Mouse (Mus musculus) heart, adult 2 months (tissue): ENCODE measurements around the gene Cmip. TPM values are rescaled to one million over a fixed set of nuclear protein-coding genes. Genes with fewer than 3 reads are reported as not detected.

Experiments
- DNase-seq, 2 experiments: peaks; one replicate each; pipeline ENCODE4 v3.0.0; 2021
- H3K27ac ChIP-seq: fragments of 200-600 bp; 2 replicates; pipeline ENCODE4 v1.8.1; 2022
- H3K27me3 ChIP-seq: fragments of 200-500 bp; 2 replicates; pipeline ENCODE4 v1.6.1; 2012; ENCODE audit warnings: mild to moderate bottlenecking, low read length, inconsistent platforms, mixed read lengths; ENCODE audit not compliant: control insufficient read depth, insufficient read depth
- H3K36me3 ChIP-seq: fragments of 200-500 bp; 2 replicates; pipeline ENCODE4 v1.6.1; 2012; ENCODE audit warnings: low read length, inconsistent platforms; ENCODE audit not compliant: control insufficient read depth, insufficient read depth
- H3K4me1 ChIP-seq: fragments of 200-500 bp; 2 replicates; pipeline ENCODE4 v1.6.1; 2011; ENCODE audit warnings: low read length; ENCODE audit not compliant: control insufficient read depth, insufficient read depth
- H3K4me3 ChIP-seq: fragments of 200-600 bp; 2 replicates; pipeline ENCODE4 v1.8.1; 2022
- H3K79me2 ChIP-seq: fragments of 200-500 bp; replicated peaks from 2 replicates; pipeline ENCODE4 v1.6.1; 2012; ENCODE audit warnings: mild to moderate bottlenecking, inconsistent platforms, low read length, moderate library complexity, mixed read lengths; ENCODE audit not compliant: control insufficient read depth, insufficient read depth
- H3K9ac ChIP-seq: fragments of 200-500 bp; 2 replicates; pipeline ENCODE4 v1.6.1; 2012; ENCODE audit warnings: low read depth, mild to moderate bottlenecking, control low read depth, inconsistent platforms, low read length, mixed read lengths
- CTCF ChIP-seq: fragments of 200-600 bp; IDR thresholded peaks from 2 replicates; pipeline ENCODE4 v1.8.1; 2022; ENCODE audit warnings: antibody characterized with exemption, mild to moderate bottlenecking, moderate library complexity
- EP300 ChIP-seq: fragments of 200-500 bp; IDR thresholded peaks from 2 replicates; pipeline ENCODE4 v1.6.1; 2011; ENCODE audit warnings: low read depth, low read length, control low read depth; ENCODE audit not compliant: insufficient read depth
- POLR2A ChIP-seq: fragments of 200-500 bp; IDR thresholded peaks from 2 replicates; pipeline ENCODE4 v1.6.1; 2011; ENCODE audit warnings: mild to moderate bottlenecking, low read depth, low read length, control low read depth; ENCODE audit not compliant: insufficient read depth
- WGBS: fragments of 180-500 bp; shearing (Covaris S2); methylation state at CpG from one replicate; pipeline ENCODE4 v1.1.7; 2018; 5-methylcytosine and 5-hydroxymethylcytosine counted together
- intact Hi-C: fragments of 180-260 bp; cut with DNase I; formaldehyde crosslinking; loops from one replicate; pipeline ENCODE4 v1.15.1; 2025
- polyA plus RNA-seq: library from polyadenylated mRNA; depleted of rRNA; stranded (reverse); fragments of >200 nt; gene quantifications from 2 replicates; pipeline ENCODE4 v1.2.3, GENCODE M21; 2012
- total RNA-seq, 2 experiments: library from RNA; stranded (reverse); gene quantifications; 2 replicates each; pipeline ENCODE4 v1.2.3; 2021

The Cmip gene
- total and polyA plus RNA-seq, 3 experiments = 13.6 to 20.8 (median 20.1) TPM

DNA sequence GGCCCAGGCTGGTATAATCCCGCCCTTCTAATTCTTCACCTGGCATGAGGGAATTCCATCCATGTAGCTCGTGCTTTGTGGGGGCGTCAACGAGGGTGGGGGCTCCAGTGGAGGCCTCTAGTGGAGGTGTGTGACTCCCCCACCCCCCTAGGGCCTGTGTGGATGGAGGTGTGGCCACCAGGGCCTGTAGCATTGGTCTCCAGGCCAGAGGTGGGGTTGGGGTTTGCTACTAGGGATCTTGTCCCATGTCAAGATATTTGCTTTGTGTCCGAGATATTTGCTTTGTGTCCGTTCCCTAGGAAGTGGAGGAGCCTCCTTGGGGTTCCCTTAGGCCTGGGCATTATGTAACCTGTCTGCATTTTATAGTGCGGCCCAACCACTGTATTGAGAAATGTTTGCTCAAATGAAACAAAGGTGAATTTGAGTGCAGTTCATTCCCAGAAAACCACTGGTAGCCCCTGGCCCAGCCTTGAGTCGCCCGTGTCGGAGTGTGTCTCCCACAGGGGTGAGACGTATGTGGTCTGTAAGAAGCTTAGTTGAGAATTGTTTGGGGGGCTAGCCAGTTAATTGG is 2.7 kb downstream of the Cmip start:
- no peak overlapping the region for H3K27ac ChIP-seq

DNA sequence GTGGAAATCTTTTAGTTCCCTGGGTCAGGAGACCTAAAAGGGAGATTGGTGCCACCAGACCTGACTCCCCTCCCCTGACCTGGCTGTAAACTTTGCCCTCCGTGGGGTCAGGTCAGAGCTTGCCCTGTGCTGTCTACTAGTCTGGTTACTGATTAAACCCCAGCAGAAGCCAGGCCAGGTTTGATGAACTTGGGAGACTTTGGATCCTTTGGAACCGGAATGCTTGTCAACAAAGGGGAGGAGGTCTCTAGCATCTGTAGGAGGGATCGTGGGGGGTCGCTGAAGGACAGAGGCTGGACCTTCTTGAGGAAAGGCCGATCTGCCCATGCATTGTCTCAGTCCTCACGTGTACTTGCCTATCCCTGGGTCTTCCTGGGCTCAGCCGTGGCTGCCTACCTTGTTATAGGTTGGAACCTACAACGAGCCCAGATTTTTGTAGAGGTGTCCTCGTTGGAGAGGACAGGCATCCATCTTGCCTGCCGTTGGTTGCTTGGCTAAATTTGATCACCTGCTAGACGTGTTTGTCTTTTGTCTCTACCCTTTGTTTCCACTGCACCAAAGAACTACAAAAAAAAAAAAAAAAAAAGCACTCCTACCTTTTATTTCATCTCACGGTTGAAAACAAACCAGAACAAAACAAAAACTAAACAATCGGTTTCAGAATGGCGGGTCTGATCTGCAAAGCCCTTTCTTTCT is 3.5 kb downstream of the Cmip start:
- Histone ChIP-seq H3K9ac (no peak overlapping the region), H3K4me1 (peaks cover 16% of the 10 kb centered on the region)
- intact Hi-C loops = no loop called here

More for the DNA sequence above, 2.7 kb downstream of the Cmip start:
- Histone ChIP-seq H3K79me2 (0 out of 2 replicates have a peak, but pooled peaks cover 1% of the 10 kb centered on the region), H3K9ac (no peak overlapping the region), H3K27me3 (no peaks in the 10 kb centered on the region), H3K4me3 (no peak overlapping the region), H3K36me3 (no peaks in the 10 kb centered on the region), H3K4me1 (peaks cover 16% of the 10 kb centered on the region)
- DNase-seq = no peak
- intact Hi-C loops = loop anchor here (2.0 to 10.0 kb wide), 3 partner anchors 38 to 105 kb away; no protein-coding TSS in a partner anchor
- 66% methylated on average over 11 of the region's 11 CpGs for WGBS
- TF ChIP-seq CTCF (no peak), EP300 (no peak), POLR2A (no peak)

DNA sequence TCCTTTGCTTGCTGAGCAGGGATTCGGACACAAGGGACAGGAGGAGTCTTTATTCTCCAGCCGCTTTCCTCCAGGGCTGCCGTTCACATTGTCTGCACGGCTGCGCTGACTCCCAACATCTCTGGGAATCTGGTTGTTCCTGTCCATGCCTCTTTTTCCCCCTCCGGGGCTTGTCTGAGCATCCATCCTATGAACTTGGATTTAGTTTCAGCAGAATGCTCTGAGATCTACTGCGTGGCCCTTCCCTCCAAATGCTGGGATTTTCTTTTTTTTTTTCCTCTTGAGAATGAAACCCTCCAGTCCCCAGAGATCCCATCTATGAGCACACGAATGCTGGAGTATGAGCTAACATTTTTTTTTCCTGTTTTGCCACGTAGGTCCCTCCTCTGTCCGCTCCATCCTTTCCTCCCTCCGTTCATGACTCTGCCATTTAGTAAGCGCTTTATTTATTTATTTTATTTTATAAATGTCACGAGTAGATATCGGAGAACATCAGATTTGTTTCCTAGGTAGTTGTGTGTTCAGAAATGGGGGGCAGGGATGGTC is 4.1 kb downstream of the Cmip start:
- no peak overlapping the region for H3K4me3 ChIP-seq
- no peak overlapping the region for H3K9ac ChIP-seq
- no peaks in the 10 kb centered on the region for H3K27me3 ChIP-seq
- intact Hi-C loops = no loop called here
- WGBS = 53% methylated on average over 14 of the region's 14 CpGs
- H3K4me1 ChIP-seq = peaks cover 16% of the 10 kb centered on the region
- H3K36me3 ChIP-seq = no peaks in the 10 kb centered on the region
- H3K79me2 ChIP-seq = 0 out of 2 replicates have a peak, but pooled peaks cover 2% of the 10 kb centered on the region
- DNase-seq = no peak
- TF ChIP-seq EP300 (no peak), POLR2A (no peak), CTCF (no peak)
- H3K27ac ChIP-seq = no peak overlapping the region; the same call in none of the 2 replicates

More for the DNA sequence above, 3.5 kb downstream of the Cmip start:
- no peak overlapping the region for H3K4me3 ChIP-seq
- H3K36me3 ChIP-seq = no peaks in the 10 kb centered on the region
- H3K27me3 ChIP-seq = no peaks in the 10 kb centered on the region
- H3K79me2 ChIP-seq = 0 out of 2 replicates have a peak, but pooled peaks cover 2% of the 10 kb centered on the region
- WGBS = 48% methylated on average over 14 of the region's 14 CpGs
- H3K27ac ChIP-seq = no peak overlapping the region; the same call in 1 of the 2 replicates
- no peak for TF ChIP-seq POLR2A
- no peak for TF ChIP-seq EP300
- TF ChIP-seq CTCF = no peak
- no peak for DNase-seq

DNA sequence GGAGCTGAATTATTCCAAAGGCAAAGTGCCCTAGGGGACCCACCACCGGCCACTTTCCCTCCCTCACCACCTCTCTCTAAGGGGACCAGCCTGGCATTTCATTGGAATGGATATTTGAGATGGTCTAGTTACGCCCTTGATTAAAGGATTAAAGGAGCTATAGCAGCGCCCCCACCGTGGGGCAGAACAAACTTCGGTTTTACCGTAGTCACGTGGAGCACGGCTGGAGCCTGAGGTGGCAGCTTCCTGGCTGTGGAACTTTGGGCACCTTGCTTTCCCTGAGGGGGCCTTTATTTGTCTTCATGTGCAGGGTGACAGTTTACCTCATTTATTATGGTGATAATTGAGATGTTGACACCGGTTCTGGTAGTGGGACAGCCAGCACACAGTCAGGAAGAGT is 4.8 kb downstream of the Cmip start:
- H3K27ac ChIP-seq = no peak overlapping the region
- WGBS = 63% methylated on average over 9 of the region's 9 CpGs
- intact Hi-C loops = no loop called here
- H3K9ac ChIP-seq = no peak overlapping the region
- H3K27me3 ChIP-seq = no peaks in the 10 kb centered on the region
- TF ChIP-seq POLR2A (no peak), CTCF (no peak), EP300 (no peak)
- no peak for DNase-seq
- peaks cover 16% of the 10 kb centered on the region for H3K4me1 ChIP-seq
- no peaks in the 10 kb centered on the region for H3K36me3 ChIP-seq
- no peak overlapping the region for H3K4me3 ChIP-seq
- 0 out of 2 replicates have a peak, but pooled peaks cover 2% of the 10 kb centered on the region for H3K79me2 ChIP-seq

DNA sequence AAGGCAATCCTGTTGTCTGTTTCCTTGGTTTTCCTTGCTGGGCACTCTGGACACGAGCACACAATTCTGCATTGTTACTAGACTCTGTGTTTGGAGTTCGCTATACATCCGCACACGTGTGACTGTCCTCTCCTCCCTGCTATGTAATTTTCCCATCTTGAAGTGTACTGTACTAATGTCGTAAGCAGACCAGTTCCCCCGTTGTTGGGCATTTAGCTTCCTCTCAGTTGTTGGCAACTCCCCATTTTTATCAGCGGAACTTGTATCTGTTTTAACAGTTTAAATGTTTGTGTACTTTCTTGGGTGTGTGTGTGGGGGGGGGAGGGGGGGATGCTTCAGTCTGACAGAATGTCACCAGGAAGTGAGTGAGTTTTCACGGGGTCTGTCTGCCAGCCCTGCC is 5.8 kb downstream of the Cmip start:
- TF ChIP-seq CTCF (no peak), POLR2A (no peak), EP300 (no peak)

DNA sequence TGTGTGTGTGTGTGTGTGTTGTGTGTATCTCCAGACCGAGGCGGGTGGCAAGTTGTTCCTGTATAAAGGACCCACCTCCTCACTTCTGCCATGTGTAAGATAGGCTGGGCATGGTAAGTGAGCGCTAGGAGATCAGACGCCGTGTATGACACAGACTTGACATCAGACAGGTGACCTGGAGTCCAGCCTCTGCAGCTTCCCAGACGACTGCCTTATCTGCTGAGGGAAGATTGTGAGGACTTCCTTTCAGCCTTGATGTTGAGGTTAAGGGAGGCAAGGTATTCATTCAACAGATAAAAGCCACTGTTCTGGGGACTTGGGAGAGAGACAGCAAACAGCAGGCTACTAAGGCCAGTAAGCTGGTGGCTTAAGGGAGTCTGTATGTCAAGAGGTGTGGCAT is 6.6 kb downstream of the Cmip start:
- Histone ChIP-seq H3K27ac (no peak overlapping the region), H3K36me3 (no peaks in the 10 kb centered on the region), H3K27me3 (no peaks in the 10 kb centered on the region), H3K4me1 (peaks cover 19% of the 10 kb centered on the region), H3K79me2 (peaks cover 2% of the 10 kb centered on the region; the same call in 1 of the 2 replicates), H3K9ac (no peak overlapping the region), H3K4me3 (no peak overlapping the region)
- intact Hi-C loops = no loop called here
- no peak for DNase-seq
- no peak for TF ChIP-seq POLR2A
- no peak for TF ChIP-seq EP300
- no peak for TF ChIP-seq CTCF
- WGBS = 51% methylated on average over 6 of the region's 6 CpGs

More for the DNA sequence above, 5.8 kb downstream of the Cmip start:
- peaks cover 18% of the 10 kb centered on the region for H3K4me1 ChIP-seq
- H3K27me3 ChIP-seq = no peaks in the 10 kb centered on the region
- no peak overlapping the region for H3K9ac ChIP-seq
- no peak overlapping the region for H3K4me3 ChIP-seq
- peaks cover 2% of the 10 kb centered on the region; the same call in 1 of the 2 replicates for H3K79me2 ChIP-seq
- 32% methylated on average over 8 of the region's 8 CpGs for WGBS
- intact Hi-C loops = no loop called here
- DNase-seq = no peak
- no peaks in the 10 kb centered on the region for H3K36me3 ChIP-seq
- no peak overlapping the region for H3K27ac ChIP-seq
